Mouse (Mus musculus): ENCODE data around the gene Rab20. TPM values are rescaled to one million over a fixed set of nuclear protein-coding genes. Genes with fewer than 3 reads are reported as not detected.
A peak's percentile ranks its signal among the peaks of the same experiment; 100 is the strongest.
"Not testable (repeated sequence)": the region's sequence is repeated elsewhere in the genome, so short reads cannot be mapped to it uniquely, and the experiment has no call there.

Gene Rab20
- polyA plus RNA-seq (2017; shearing (Covaris generic)) = 1 to 10 TPM; 7.8 to 8.7 TPM

DNA sequence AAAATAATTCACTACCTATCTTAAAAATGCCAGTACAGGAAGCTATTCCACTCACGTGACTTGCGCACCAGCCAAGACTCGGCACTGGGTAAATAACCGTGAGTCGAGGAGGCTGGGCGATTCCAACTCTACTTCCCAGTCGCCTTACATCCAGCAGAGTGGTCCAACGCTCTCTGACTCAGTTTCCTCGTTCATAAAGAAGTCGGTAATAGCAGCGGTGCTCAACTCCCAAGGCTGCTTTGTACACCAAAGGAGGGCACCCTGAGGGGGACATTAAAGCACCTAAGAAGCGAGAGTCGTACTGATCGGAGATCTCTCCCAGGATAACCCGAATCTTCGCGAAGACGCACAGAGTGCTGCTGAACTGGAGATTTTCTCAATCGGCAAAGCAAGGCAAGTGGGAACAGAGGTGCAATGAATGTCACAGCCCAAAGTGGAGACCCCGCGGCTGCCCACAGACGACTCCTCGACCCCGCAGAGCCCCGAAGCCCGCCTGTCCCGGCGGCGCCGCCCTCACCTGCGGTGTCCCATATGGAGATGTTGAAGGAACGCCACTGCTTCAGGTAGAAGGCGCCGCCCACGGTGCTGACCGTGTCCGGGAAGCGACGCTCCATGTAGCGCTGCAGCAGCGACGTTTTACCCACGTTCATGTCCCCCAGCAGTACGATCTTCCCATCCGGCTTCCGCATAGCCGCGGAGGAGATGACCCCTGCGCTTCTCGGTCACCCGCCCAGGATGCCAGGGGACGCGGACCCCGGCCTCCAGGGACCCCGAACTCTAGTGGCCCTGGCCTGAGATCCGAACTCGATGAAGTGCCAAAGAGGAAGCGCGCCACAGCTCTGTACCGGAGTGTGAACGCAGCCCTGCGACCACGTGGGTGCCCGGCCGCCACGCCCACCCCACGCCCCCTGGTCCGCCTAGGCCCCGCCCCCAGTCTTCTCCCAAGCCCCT, at the start of gene Rab20:
Gene Rab20, minus strand, starts transcription at position 900 of the 951 bp plus-strand sequence.
- ATAC-seq = peak; percentile 56

DNA sequence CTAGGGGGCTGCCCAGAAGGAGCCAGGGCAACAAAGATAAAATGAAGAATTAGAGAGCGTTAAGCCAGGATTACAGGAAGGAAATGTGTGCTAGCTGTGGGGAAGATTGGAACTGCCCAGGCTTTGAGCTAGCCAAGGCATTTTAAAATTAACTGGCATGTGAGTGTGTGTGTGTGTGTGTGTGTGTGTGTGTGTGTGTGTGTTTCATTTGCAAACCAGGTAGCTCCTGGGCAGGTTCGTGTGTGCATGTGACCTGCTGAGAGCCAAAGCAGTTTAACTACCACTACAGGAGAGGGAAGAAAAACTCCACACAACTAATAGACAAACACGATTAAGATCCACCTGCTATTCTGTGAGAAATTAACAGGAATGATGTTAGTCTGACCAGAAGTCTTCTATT, 44.8 kb upstream of the Rab20 start:
- no peak for ATAC-seq

DNA sequence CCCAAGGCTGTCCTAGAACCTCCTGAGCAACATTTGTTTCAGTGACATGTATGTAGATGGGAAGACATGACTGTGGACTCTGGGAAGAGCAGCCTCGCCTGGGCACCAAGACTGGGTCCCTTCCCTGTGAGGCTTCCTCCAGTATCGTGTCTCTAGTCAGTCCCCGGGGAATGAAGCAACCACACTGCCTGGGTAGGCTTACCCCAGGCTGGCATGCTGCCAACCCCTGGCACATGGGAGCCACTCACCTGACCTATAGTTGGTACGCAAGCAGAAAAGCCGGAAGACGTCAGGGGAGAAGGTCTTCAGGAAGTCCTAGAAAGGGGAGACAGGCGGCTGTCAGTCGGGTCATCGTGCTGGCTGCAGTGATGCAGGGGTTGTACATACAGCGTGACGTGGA, 40.2 kb upstream of the Rab20 start:
- no peak for ATAC-seq

DNA sequence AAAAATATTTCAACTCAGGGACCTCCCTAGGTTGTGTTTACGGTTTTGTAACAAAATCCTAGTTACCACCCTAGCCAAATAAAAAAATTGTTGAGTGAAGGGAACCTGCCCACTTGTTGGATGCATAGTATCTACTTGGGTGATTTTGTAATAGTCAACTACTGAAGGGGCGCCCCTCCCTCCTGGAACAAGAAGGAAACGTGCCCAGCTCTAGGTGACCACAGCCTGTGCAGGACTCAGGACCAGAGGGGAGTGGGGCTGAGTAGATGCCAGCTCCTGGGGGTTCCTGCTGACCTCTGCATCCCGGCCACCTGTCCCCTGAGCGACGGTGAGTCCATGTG, 39.5 kb upstream of the Rab20 start:
- ATAC-seq = no peak

DNA sequence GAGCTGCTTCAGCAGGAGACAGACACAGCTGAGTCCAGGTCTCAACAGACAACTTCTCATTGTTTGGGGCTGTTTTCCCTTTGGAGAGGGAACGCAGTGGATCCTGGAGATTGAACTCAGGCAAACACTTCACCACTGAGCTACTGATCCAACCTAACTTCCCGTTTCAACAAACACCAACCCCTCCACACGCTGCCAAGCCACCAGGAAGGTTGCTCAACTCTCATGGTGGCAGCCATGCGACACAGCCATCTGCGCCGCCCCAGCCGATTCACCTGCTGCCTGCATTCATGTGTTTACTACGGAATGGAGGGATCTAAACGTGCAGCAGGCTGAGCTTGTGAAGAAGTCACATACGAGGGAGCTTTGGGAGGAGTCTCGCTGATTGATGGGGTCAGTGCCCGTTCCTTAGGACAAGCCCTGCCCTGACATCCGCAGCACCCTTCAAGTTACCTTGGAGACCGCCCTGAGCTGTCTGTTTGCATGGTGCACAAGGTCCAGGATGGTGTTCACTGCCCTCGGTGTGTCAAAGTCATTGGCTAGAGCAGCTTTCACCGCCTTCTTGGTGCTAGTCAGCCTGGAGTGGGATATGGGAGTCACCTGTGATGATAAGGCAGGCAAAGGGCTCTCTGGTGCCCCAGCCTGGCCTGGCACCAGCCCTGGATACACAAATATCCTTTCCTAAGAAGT, 39.0 kb upstream of the Rab20 start:
- no peak for ATAC-seq

DNA sequence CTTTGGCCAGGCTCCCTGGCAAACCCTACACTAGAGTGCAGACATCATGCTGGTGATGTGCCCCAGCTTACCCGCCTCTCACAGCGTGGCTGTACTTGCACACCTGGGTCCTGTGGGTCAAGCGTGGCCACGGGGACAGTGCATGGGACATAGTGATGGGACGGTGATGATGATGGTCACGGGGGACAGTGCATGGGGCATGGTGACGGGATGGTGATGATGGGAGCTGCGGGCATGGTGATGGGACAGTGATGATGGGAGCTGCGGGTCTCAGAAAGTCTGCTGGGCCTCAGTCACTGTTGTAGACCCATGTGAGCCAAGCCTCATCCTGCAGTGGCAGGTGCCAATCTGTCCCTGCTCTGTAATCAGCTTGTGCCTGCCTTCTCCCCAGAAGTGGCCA, 37.8 kb upstream of the Rab20 start:
- no peak for ATAC-seq

DNA sequence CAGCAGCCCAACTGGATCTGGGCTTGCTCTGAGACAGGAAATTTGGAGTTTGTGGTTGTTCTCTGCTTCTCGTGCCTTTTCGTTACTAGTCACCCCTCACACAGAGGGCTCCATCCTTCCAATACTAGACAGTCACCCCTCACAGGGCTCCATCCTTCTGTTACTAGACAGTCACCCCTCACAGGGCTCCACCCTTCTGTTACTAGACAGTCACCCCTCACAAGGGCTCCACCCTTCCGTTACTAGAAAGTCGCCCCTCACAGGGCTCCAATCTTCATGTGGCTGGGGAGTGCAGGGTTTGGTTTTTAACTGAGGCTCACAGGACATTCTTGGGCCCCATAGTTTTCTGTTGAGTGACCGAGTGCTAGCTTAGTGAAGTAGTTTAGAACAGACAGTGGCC, 34.7 kb upstream of the Rab20 start:
- no peak for ATAC-seq

DNA sequence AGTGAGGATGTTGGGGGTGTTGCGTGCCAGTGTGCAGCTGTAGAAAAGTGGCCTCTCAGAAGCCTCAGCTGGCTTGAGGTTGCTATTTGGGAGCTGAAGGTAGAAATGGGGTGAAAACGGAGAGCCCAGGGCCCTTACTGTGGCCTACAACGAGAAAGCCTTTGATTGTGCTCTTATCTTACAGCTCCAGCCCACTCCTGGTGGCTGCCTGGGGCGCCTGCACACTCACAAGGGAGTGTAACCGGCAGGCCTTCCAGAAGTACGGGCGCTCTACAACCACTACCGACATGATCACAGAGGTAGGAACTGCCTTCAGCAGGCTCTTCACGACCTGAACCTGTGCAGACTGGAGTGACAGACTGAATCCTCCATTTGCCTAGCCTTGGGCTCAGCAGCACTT, 34.2 kb upstream of the Rab20 start:
- ATAC-seq = no peak

DNA sequence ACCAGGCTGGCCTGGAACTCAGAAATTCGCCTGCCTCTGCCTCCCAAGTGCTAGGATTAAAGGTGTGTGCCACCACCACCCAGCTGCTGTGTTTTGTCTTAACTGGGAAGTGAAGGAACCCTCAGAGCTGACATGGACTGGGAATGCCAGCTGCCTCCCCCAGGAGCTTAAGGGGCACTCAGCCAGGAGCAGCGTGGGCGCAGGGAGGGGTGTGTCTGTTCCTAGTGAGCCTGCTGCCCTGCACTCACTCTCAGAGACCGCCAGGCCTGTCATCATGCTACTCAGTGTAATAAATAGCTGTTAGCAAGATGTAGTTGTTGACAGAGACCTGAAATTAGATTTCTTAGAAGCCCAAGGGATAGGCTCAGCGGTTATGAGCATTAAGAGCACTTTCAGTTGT, 32.5 kb upstream of the Rab20 start:
- no peak for ATAC-seq

DNA sequence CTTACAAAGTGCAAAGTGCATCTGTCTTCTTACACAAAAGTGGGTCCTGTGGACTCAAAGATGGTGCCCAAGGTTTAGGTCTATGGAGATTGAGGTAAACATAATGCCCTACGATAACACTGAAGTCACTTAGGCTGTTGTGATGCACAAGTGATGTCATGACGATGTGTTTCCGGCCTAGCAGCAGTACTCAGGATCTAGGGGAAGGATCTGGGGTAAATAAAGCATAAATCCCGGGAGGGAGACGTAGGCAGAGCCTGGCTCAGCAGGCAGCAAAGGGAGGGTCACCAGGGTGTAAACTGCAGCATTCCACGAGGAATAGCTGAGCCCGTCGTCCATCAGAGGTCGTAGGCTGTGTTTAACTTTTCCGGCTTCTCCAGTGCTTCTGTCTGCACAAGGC, 30.4 kb upstream of the Rab20 start:
- ATAC-seq = no peak

DNA sequence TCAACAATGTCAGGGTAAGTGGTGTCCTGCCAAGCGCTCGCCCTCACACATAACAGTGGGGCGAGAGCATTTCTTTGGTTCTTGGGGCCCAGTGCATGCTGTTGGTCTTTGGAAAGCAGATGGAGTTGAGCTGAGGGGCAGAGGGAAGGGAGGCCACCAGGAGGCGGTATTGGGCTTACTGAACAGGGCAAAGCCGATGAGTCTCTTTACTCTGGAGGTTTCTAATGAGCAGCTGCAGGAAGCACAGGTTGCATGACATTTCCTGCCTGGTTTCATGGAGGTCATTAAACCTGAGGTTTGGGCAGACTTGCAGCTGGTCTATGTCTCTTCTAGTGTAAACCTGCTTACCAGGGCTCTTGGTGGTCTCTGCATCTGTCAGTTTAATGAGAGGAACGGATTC, 28.3 kb upstream of the Rab20 start:
- no peak for ATAC-seq

DNA sequence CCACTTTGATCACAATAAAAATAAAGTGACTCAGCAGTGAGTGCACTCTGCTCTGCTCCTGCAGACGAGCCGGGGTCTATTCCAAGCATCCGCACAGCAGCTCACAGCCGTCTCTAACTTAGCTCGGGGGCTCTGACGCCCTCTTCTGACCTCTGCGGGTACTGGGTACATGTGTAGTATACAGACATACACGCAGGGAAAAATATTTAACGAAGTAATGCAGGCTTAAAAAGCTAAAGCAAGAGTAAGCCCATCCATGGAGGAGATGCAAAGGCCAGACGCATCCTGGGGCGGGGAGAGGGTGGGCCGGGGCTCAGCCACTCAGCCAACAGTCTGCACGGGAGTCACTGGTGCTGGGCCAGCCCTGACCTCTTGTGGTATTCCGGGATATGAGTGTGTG, 27.6 kb upstream of the Rab20 start:
- ATAC-seq = no peak

DNA sequence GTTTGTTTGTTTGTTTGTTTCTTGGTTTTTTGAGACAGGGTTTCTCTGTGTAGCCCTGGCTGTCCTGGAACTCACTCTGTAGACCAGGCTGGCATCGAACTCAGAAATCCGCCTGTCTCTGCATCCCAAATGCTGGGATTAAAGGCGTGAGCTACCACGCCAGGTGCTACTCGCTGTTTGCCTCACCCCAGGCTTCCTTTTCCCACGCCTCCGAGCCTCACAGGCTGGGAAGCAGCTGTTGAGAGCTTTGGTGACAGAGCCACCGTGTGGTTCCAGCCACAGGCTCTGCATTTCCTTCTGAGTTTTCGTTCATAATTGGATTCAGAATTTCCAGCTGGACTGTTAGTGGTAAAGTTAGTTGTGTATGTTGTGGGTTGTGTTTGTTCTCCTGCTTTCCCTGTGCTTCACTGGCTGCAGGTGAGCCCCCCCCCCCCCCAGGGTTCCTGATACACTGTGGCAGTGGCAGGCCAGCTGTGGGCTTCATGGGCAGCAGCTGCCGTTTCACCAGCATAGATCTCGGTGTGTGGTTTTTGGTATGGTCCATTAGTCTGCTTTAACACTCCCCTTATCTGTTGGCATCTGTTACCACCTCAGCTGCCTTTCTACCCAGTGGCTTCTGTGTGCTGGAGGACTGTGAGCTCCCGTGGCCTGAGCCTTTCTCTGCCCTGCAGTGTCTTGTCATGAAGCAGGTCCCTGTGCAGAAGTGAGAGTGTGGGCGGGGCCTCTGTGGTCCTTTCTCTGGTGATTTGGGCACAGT, 25.1 kb upstream of the Rab20 start:
- no peak for ATAC-seq

DNA sequence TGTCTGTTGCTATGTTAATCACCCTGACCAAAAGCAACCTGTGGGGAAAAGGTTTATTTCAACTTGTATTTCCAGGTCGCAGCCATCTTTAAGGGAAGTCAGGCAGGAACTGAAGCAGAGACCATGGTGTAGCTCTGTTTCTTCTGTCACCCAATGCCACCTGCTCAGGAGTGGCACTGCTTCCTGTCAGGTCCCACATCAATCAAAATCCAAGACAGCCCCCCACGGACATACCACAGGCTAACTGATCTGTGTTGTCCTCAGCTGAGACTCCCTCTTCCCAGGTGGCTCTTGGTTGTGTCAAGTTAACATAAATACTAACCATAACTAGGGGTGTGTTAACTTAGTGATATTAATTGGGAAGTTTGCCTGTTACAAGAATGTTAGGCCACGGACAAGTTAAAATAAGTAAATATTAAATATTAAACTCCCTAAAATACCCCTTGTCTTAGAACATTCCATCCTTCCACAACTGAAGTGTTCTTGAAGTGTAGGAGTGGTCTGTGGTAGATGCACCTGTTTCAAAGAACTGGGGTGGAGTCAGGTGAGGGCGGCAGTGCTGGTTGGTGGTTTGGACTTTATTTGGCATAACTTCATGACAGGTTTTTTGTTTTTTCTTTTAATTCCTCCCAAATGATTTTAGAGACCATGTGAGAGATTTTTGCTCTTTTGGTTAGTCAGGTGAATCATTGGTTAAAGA, 20.4 kb upstream of the Rab20 start:
- no peak for ATAC-seq

DNA sequence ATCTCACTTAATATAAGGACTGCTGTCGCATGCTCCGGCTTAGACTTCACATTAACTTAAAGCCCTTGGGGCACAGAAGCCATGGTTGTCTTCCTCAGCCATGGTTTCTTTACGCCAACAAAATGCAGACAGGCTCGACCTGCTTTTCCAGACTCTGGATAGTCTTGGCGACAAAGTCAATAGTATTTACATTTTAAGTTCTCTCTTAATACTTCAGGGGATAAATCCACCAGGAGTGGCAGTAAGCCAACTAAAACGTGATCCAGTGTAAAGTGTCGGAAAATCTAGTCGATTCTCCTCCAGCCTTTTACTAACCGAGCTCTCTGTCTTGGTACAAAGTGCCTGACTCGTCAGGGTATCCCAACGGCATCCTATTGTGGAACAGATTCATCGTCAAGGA, 19.8 kb upstream of the Rab20 start:
- no peak for ATAC-seq

DNA sequence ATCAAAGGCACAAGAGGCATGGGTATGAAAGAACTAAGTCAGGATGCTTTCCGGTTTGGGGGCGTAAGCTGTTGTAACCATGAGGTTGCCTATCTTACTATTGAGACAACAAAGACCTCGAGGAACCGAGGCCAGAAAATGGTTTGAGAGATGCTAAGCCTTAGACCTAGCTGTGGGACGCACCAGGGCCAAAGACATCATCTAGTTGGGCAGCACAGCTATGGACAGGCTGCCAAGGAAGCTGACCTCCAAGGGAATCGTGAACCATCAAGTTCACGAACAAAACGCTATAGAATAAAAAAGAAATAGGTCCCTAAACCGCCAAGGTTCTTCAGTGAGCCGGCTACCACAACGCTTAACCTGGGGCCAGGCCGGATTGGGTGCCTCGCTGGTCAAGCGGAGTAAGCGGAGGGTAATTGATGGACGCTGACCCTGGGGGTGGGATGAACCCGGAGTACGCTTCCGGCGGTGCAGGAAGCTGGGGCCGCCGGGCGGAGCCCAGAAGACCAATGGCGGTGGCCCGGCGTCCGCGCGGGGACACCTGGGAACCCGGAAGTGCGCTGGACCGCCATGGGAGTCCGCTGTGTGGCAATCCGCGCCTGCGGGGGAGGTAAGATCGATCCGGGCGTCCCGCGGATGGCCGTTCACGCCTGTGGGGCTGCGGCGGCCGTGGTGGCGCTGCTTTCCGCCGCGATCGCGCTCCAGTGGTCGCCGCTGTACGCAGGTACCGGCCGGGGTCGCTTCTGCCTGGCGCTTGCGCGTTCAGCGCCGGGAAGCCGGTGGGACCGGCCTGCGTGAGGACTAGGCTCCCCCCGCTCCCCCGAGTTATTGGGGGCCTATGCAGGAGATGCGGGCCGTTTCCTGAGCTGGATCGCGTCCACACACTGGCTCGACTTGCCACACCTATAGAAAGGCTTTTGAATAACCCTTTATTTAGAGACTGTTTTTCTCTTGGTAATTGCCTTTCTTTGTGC, 18.8 kb upstream of the Rab20 start, which contains the start of gene Naxd:
Gene Naxd, plus strand, starts transcription at position 490 of the 974 bp plus-strand sequence.
- peak; percentile 99 for ATAC-seq

DNA sequence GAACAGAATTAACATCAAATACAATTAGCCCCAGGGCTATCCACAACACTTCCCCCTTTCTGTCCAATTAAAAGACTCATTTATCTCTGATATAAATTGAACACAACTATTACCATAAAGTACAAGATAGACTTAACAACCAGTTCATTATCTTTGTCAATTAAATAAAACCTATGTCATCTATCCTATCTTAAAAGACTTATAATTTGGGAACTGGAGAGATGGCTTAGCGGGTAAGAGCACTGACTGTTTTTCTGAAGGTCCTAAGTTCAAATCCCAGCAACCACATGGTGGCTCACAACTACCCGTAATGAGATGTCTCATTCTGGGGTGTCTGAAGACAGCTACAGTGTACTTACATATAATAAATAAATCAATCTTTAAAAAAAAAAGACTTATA, 13.8 kb upstream of the Rab20 start:
- not testable (repeated sequence) for ATAC-seq

DNA sequence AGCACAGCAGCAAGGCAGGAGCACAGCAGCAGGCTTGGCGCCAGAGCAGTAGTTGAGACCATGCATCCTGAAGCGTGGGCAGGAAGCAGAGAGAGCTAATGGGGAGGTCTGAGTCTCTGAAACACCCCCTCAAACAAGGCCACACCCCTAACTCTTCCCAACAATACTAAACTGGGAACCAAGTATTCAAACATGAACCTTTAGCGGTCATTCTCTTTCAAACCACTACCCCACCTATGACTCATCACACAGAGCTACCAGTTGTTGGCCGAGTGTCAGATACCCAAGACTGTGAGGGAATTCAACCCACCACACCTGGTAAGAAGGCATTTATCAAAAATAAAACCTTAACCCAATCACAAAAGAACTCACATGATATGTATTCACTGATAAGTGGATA, 8.7 kb upstream of the Rab20 start:
- ATAC-seq = no peak

DNA sequence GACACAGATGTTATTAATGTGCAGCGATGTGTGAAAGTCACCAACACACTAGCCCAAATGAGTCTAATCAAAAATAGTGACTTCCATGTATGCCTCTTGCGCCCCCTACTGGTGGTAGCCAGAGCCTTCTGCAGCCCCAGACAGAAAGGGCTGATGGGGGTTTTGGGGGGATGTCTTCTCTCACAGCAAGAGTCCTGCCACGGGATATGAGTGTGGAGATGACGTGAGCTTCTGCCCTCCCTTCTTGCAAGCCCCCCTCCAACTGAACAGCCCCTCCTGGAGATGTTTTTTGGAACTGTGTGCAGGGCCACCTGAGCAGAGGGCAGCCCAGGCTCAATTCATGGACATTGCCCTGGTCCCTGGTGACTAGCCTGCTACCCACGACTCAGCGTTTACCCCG, 7.6 kb upstream of the Rab20 start:
- peak; percentile 52 for ATAC-seq

DNA sequence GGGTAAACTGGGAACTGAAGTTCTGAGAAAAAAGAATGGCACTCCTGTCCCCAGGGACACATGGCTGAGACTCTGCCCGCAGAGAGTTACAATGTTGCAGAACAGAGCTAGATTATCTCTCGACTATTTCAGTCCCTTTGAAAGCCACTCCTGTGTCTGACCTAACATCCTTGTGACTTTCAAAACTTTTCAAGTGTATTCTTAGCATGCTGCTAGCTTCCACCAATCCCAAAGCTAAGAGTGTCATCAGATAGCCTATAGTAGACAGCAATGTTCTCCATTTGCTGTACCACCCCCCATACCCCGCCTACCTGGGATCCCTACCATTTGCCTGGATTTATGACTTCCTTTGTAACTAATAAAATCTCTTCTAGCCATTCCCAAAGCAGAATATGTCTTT, 4.0 kb upstream of the Rab20 start:
- ATAC-seq = no peak

DNA sequence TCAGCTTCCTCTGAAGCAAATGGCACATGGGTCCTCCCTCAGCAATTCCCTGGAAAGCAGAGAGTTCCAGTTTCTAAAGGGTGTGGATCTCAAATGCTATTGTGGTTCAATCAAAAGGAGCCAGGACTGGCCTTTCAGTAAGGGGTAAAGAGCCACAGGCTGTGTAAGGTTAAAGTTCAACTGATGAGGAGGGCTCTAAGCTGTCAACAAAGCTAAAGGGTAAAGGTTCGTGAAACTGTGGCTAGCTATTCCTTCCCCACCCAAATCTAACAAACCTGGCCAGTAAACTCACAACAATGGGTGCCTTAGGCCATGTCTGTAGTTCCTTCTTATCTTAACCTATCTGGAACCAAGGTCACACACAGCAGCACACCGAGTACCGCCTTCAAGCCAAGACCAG, 3.4 kb upstream of the Rab20 start:
- ATAC-seq = no peak

All from activated CD4-positive, CD25-positive, alpha-beta regulatory T cell, adult 4 months (primary cell).